In genomic region chr17:83736701-83737100, GRCm38 (mm10) we compare ENCODE assay signal across 17 mouse cellular contexts. TPM values are rescaled to one million over a fixed set of nuclear protein-coding genes. Genes with fewer than 3 reads are reported as not detected.
A peak's percentile ranks its signal among the peaks of the same experiment; 100 is the strongest.
DNase-seq lines count a peak whose midpoint lies in the region; ATAC-seq lines count a peak whose summit lies in the region.
"Had no signal": no experiment of that assay in that cellular context is flagged by ENCODE, and none has a peak within 500 bp of the region (broad histone marks: within the 10 kb centered on the region; RNA-seq: fewer than 3 reads in every experiment).

No protein-coding gene starts in this region.

- peaks cover 4% of the 10 kb centered on the region for H3K4me1 ChIP-seq in intestine, embryonic 15.5 days (replicated peaks)
- H3K4me1 ChIP-seq in intestine, embryonic 16.5 days (ENCODE audit: control insufficient read depth, insufficient read depth, low read length): 0 out of 2 replicates have a peak, but pooled peaks cover 2% of the 10 kb centered on the region
- peaks cover 22% of the 10 kb centered on the region for H3K4me1 ChIP-seq in liver, embryonic 11.5 days (replicated peaks; ENCODE audit: control insufficient read depth, insufficient read depth, low read length)
- H3K4me1 ChIP-seq: hindbrain, embryonic 12.5 days had no signal

- H3K36me3 ChIP-seq in intestine, embryonic 15.5 days: no peaks in the 10 kb centered on the region
- no peaks in the 10 kb centered on the region for H3K36me3 ChIP-seq in intestine, embryonic 16.5 days (ENCODE audit: control insufficient read depth, insufficient read depth, low read length)
- H3K36me3 ChIP-seq in liver, embryonic 11.5 days (ENCODE audit: control insufficient read depth, insufficient read depth, low read length): peaks cover 16% of the 10 kb centered on the region
- H3K36me3 ChIP-seq: hindbrain, embryonic 12.5 days had no signal

- peak; percentile 76 for DNase-seq in c-Kit-positive CD71-positive TER-119-negative erythroid progenitor cells, embryonic 14.5 days (ENCODE audit: low read depth)
- peak; percentile 55 for DNase-seq in liver, embryonic 11.5 days (ENCODE audit: low spot score)
- DNase-seq in right cerebral cortex, postnatal 10 days (ENCODE audit: low spot score in 2 of 2): no peak
- no peak for DNase-seq in kidney, adult 9 months
- DNase-seq: cerebellum, adult 9-10 months; forebrain, postnatal 0 days; gastrocnemius, postnatal 36 days; heart, postnatal 10 days; lung, postnatal 10 days; right cerebral cortex, postnatal 4 days; thymus, postnatal 4 days had no signal

- no peaks in the 10 kb centered on the region for H3K27me3 ChIP-seq in intestine, embryonic 15.5 days (replicated peaks)
- no peaks in the 10 kb centered on the region for H3K27me3 ChIP-seq in intestine, embryonic 16.5 days (replicated peaks; ENCODE audit: control insufficient read depth, insufficient read depth, low read length)
- H3K27me3 ChIP-seq in liver, embryonic 11.5 days (replicated peaks; ENCODE audit: control insufficient read depth, insufficient read depth, low read length): no peaks in the 10 kb centered on the region
- H3K27me3 ChIP-seq: CH12.LX; hindbrain, embryonic 12.5 days had no signal

- WGBS in intestine, embryonic 15.5 days: 95% methylated on average over 9 of the region's 9 CpGs
- WGBS in intestine, embryonic 16.5 days: 90% methylated on average over 9 of the region's 9 CpGs
- 57% methylated on average over 9 of the region's 9 CpGs for WGBS in liver, embryonic 11.5 days

- no peaks in the 10 kb centered on the region for H3K9me3 ChIP-seq in intestine, embryonic 15.5 days
- no peaks in the 10 kb centered on the region for H3K9me3 ChIP-seq in intestine, embryonic 16.5 days (ENCODE audit: control insufficient read depth, low read length)
- no peaks in the 10 kb centered on the region for H3K9me3 ChIP-seq in liver, embryonic 11.5 days (ENCODE audit: control insufficient read depth, low read length)
- H3K9me3 ChIP-seq: hindbrain, embryonic 12.5 days had no signal

- no peak overlapping the region for H3K27ac ChIP-seq in intestine, embryonic 15.5 days
- no peak overlapping the region for H3K27ac ChIP-seq in intestine, embryonic 16.5 days (ENCODE audit: low read length)
- H3K27ac ChIP-seq in liver, embryonic 11.5 days (ENCODE audit: low read depth, low read length): peak overlapping the region; percentile 58
- H3K27ac ChIP-seq: hindbrain, embryonic 12.5 days; kidney, postnatal 0 days had no signal

- no peak overlapping the region for H3K4me2 ChIP-seq in intestine, embryonic 15.5 days (replicated peaks)
- no peak overlapping the region for H3K4me2 ChIP-seq in intestine, embryonic 16.5 days (ENCODE audit: low read depth, low read length)
- peak overlapping the region; percentile 32 for H3K4me2 ChIP-seq in liver, embryonic 11.5 days
- H3K4me2 ChIP-seq: hindbrain, embryonic 12.5 days had no signal

- peak; percentile 55; the same call in 1 of the 2 replicates for ATAC-seq in intestine, embryonic 15.5 days
- no peak for ATAC-seq in intestine, embryonic 16.5 days
- peak; percentile 87 for ATAC-seq in liver, embryonic 11.5 days (replicated peaks; ENCODE audit: low FRiP score)
- ATAC-seq in megakaryocyte progenitor cell, adult 5-6 weeks (replicated peaks; ENCODE audit: poor library complexity): peak; percentile 70
- ATAC-seq: forebrain, postnatal 0 days had no signal

- no peak overlapping the region for H3K9ac ChIP-seq in intestine, embryonic 15.5 days
- no peak overlapping the region for H3K9ac ChIP-seq in intestine, embryonic 16.5 days (ENCODE audit: low read depth, low read length)
- H3K9ac ChIP-seq in liver, embryonic 11.5 days (ENCODE audit: low read depth, low read length): no peak overlapping the region
- H3K9ac ChIP-seq: forebrain, postnatal 0 days; hindbrain, embryonic 12.5 days had no signal

- no peak overlapping the region for H3K4me3 ChIP-seq in intestine, embryonic 15.5 days (replicated peaks)
- no peak overlapping the region for H3K4me3 ChIP-seq in intestine, embryonic 16.5 days (ENCODE audit: low read length)
- no peak overlapping the region for H3K4me3 ChIP-seq in liver, embryonic 11.5 days (ENCODE audit: low read depth, low read length)
- H3K4me3 ChIP-seq: hindbrain, embryonic 12.5 days had no signal

RNA-seq across cellular contexts. Expression of gene Mta3, which starts 30.7 kb away (rescaled TPM):
- 40.0 and 42.5 TPM in 2 replicates for polyA plus RNA-seq in intestine, embryonic 15.5 days (2015; fragmentation: Nextera tagmentation; extraction: Ambion mirVana)
- 33.2 and 35.0 TPM in 2 replicates for polyA plus RNA-seq in intestine, embryonic 16.5 days (2015; fragmentation: Nextera tagmentation; extraction: Ambion mirVana)
- polyA plus RNA-seq in liver, embryonic 11.5 days (2014; fragmentation: Nextera tagmentation; extraction: Ambion mirVana): 63.0 and 67.2 TPM in 2 replicates
- total RNA-seq in megakaryocyte progenitor cell, adult 5-6 weeks (2015): 51.0 and 54.1 TPM in 2 replicates
- 29.0 and 40.3 TPM in 2 replicates for total RNA-seq in megakaryocyte progenitor cell, adult 5-6 weeks (2017)

Comparison
In these comparisons a context has a peak if more than half of its experiments do, and no peak if none do; other contexts are left out.
1. DNase-seq: peak in c-Kit-positive CD71-positive TER-119-negative erythroid progenitor cells, embryonic 14.5 days (single experiment) and liver, embryonic 11.5 days (single experiment); none in right cerebral cortex, postnatal 10 days (0 of 2) and kidney, adult 9 months (single experiment).